Mouse (Mus musculus) T-helper 17 cell (primary cell): ENCODE measurements around the gene Auts2.

ENCODE experiments used
- in situ Hi-C, 2 experiments: fragments of 300-600 bp; cut with MboI, MseI; formaldehyde crosslinking; loops; 1 replicate in 1 of 2; 2 replicates in 1 of 2; pipeline ENCODE4 v1.15.1; 2025; ENCODE audit warnings: high pct_unique_total_duplicates in 2 of 2

Auts2 gene

GRCm38 (mm10) chr5:131812483-131813063, 730.6 kb downstream of the Auts2 start:
- in situ Hi-C loops, result no loop called here

- in situ Hi-C loops, result no loop called here
Measured at GRCm38 (mm10) chr5:131806350-131806749, 736.8 kb downstream of the Auts2 start.

- in situ Hi-C loops, result no loop called here
Measured at GRCm38 (mm10) chr5:131805277-131805676, 737.9 kb downstream of the Auts2 start.

- in situ Hi-C loops, result no loop called here
Measured at GRCm38 (mm10) chr5:131803609-131804008, 739.5 kb downstream of the Auts2 start.

GRCm38 (mm10) chr5:131802340-131803036, 740.7 kb downstream of the Auts2 start:
- in situ Hi-C loops, result no loop called here

GRCm38 (mm10) chr5:131801924-131802323, 741.2 kb downstream of the Auts2 start:
- in situ Hi-C loops, result no loop called here

- in situ Hi-C loops, result no loop called here
Measured at GRCm38 (mm10) chr5:131798373-131798772, 744.8 kb downstream of the Auts2 start.

GRCm38 (mm10) chr5:131797044-131797443, 746.1 kb downstream of the Auts2 start:
- in situ Hi-C loops, result no loop called here

- in situ Hi-C loops, result no loop called here
Measured at GRCm38 (mm10) chr5:131794411-131795133, 748.6 kb downstream of the Auts2 start.

GRCm38 (mm10) chr5:131789601-131790000, 753.5 kb downstream of the Auts2 start:
- in situ Hi-C loops, result no loop called here

GRCm38 (mm10) chr5:131788008-131788407, 755.1 kb downstream of the Auts2 start:
- in situ Hi-C loops, result no loop called here

GRCm38 (mm10) chr5:131783241-131783640, 759.9 kb downstream of the Auts2 start:
- in situ Hi-C loops, result no loop called here

GRCm38 (mm10) chr5:131781063-131781462, 762.1 kb downstream of the Auts2 start:
- in situ Hi-C loops, result no loop called here

GRCm38 (mm10) chr5:131779171-131779570, 764.0 kb downstream of the Auts2 start:
- in situ Hi-C loops, result no loop called here

- in situ Hi-C loops, result no loop called here
Measured at GRCm38 (mm10) chr5:131775672-131776071, 767.5 kb downstream of the Auts2 start.

- in situ Hi-C loops, result no loop called here
Measured at GRCm38 (mm10) chr5:131775222-131775621, 767.9 kb downstream of the Auts2 start.

- in situ Hi-C loops, result no loop called here
Measured at GRCm38 (mm10) chr5:131774792-131775191, 768.4 kb downstream of the Auts2 start.

GRCm38 (mm10) chr5:131772616-131773015, 770.5 kb downstream of the Auts2 start:
- in situ Hi-C loops, result no loop called here

- in situ Hi-C loops, result no loop called here
Measured at GRCm38 (mm10) chr5:131769273-131769672, 773.9 kb downstream of the Auts2 start.

- in situ Hi-C loops, result no loop called here
Measured at GRCm38 (mm10) chr5:131767699-131768264, 775.4 kb downstream of the Auts2 start.

- in situ Hi-C loops, result no loop called here
Measured at GRCm38 (mm10) chr5:131767176-131767575, 776.0 kb downstream of the Auts2 start.

GRCm38 (mm10) chr5:131759432-131759831, 783.7 kb downstream of the Auts2 start:
- in situ Hi-C loops, result no loop called here
